Mouse (Mus musculus) neural tube, embryonic 14.5 days (tissue): ENCODE data around the gene Cacna1g. TPM values are rescaled to one million over a fixed set of nuclear protein-coding genes. Genes with fewer than 3 reads are reported as not detected.
"Not testable (repeated sequence)": the region's sequence is repeated elsewhere in the genome, so short reads cannot be mapped to it uniquely, and the experiment has no call there.

Experiments
- ATAC-seq: fragments of 200-750 bp; cut with Nextera tagmentation; 2 replicates; pipeline ENCODE4 v1.8.0; 2017; ENCODE audit warnings: low read depth, mild to moderate bottlenecking, moderate TSS enrichment, moderate library complexity
- H3K27ac ChIP-seq: fragments of 300-500 bp; sonication (generic); 2 replicates; pipeline ENCODE4 v1.5.1; 2014; ENCODE audit warnings: low read depth, mild to moderate bottlenecking, control low read depth, low read length, moderate library complexity, mixed read lengths
- H3K27me3 ChIP-seq: fragments of 300-500 bp; sonication (generic); 2 replicates; pipeline ENCODE4 v1.6.1; 2014; ENCODE audit warnings: low read length; ENCODE audit not compliant: control insufficient read depth, insufficient read depth
- H3K36me3 ChIP-seq: fragments of 300-500 bp; sonication (generic); 2 replicates; pipeline ENCODE4 v1.6.1; 2014; ENCODE audit warnings: low read length, mixed read lengths; ENCODE audit not compliant: control insufficient read depth, insufficient read depth
- H3K4me1 ChIP-seq: fragments of 300-500 bp; sonication (generic); 2 replicates; pipeline ENCODE4 v1.6.1; 2014; ENCODE audit warnings: low read length; ENCODE audit not compliant: control insufficient read depth, insufficient read depth
- H3K4me2 ChIP-seq: fragments of 300-500 bp; sonication (generic); 2 replicates; pipeline ENCODE4 v1.6.1; 2014; ENCODE audit warnings: mild to moderate bottlenecking, low read depth, low read length, control low read depth
- H3K4me3 ChIP-seq: fragments of 300-500 bp; sonication (generic); 2 replicates; pipeline ENCODE4 v1.5.1; 2014; ENCODE audit warnings: low read depth, low read length, control low read depth, mixed read lengths
- H3K9ac ChIP-seq: fragments of 300-500 bp; sonication (generic); replicated peaks from 2 replicates; pipeline ENCODE4 v1.6.1; 2014; ENCODE audit warnings: low read depth, mild to moderate bottlenecking, control low read depth, low read length, mixed read lengths
- H3K9me3 ChIP-seq: fragments of 300-500 bp; sonication (generic); 2 replicates; pipeline ENCODE4 v1.6.1; 2016; ENCODE audit warnings: low read length; ENCODE audit not compliant: control insufficient read depth
- WGBS: fragments of 180-500 bp; shearing (Covaris S2); extraction: QIAGEN DNeasy Blood & Tissue Kit; methylation state at CpG from one replicate; pipeline ENCODE4 v1.1.7; 2014; 5-methylcytosine and 5-hydroxymethylcytosine counted together
- polyA plus RNA-seq: library from polyadenylated mRNA; unstranded; fragments of >200 nt; fragmentation: Nextera tagmentation; extraction: Ambion mirVana; gene quantifications from 2 replicates; pipeline ENCODE4 v1.2.1, GENCODE M21; 2014

The Cacna1g gene
- polyA plus RNA-seq, 1 experiment from 2014 or later = 22.5 TPM

GRCm38 (mm10) chr11:94393490-94393889, 80.5 kb downstream of the Cacna1g start:
- H3K4me3 ChIP-seq, H3K27me3 ChIP-seq, H3K9me3 ChIP-seq, H3K4me1 ChIP-seq, H3K27ac ChIP-seq, H3K4me2 ChIP-seq, ATAC-seq, H3K9ac ChIP-seq, H3K36me3 ChIP-seq: not testable (repeated sequence)
- 89% methylated on average over 4 of the region's 4 CpGs for WGBS

DNA sequence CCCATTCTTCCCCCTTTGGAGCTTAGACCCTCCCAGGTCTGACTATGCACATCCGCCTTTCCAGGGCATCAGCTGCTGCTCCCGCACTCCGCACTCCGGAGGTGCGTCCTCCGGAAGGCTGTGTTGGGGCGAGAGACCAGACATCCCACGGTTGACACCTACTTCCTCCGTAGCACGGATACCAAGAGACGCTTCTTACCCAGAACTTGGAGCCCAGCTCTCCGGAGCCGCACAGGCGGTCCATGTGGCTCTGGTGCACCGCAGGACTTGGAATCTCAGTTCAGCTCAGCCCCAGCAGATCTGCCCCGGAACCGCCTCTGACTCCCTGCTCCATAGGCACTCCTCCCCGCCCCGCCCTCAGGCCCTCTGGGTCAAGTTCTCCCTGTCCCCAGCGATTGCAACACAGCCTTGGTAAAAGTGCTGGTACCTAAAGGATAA, 81.3 kb downstream of the Cacna1g start, which contains the start of gene Abcc3:
TSS of gene Abcc3 (minus strand) at position 326 of the 438 bp plus-strand sequence.
- ATAC-seq = no peak
- H3K4me2 ChIP-seq = no peak within 1 kb of the TSS; the same call in 1 of the 2 replicates
- no peaks in the 10 kb centered on the region for H3K27me3 ChIP-seq
- no peaks in the 10 kb centered on the region for H3K36me3 ChIP-seq
- no peaks in the 10 kb centered on the region for H3K9me3 ChIP-seq
- H3K4me3 ChIP-seq = peak within 1 kb of the TSS; percentile 6; the same call in 1 of the 2 replicates
- H3K4me1 ChIP-seq = no peaks in the 10 kb centered on the region
- no peak within 1 kb of the TSS for H3K9ac ChIP-seq
- no peak within 1 kb of the TSS for H3K27ac ChIP-seq
- 15% methylated on average over 20 of the region's 20 CpGs for WGBS

GRCm38 (mm10) chr11:94391661-94392060, 82.3 kb downstream of the Cacna1g start:
- 91% methylated on average over 10 of the region's 10 CpGs for WGBS
- no peaks in the 10 kb centered on the region for H3K36me3 ChIP-seq
- no peaks in the 10 kb centered on the region for H3K9me3 ChIP-seq
- no peak overlapping the region for H3K4me2 ChIP-seq
- H3K27me3 ChIP-seq = no peaks in the 10 kb centered on the region
- no peak overlapping the region for H3K4me3 ChIP-seq
- ATAC-seq = no peak
- no peak overlapping the region for H3K9ac ChIP-seq
- H3K27ac ChIP-seq = no peak overlapping the region
- H3K4me1 ChIP-seq = no peaks in the 10 kb centered on the region

DNA sequence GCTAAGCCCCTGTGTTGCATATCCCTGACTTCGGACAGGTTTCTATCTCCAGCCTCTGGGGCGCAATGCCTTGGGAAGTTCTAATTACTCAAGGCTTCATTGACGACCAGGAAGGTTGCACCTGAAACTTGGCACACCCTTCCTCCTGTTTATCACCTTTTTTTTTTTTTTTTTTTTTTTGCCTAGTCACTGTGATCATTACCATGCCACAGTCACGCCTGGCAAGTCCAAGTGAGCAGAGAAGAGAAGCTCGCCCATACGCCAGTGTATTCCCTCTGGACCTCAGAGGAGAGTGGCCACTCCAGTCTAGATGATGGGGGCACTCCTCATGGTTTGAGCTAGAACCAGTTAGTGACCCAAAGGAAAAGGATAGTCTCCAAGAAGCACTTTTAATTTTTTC, 83.2 kb downstream of the Cacna1g start:
- H3K4me3 ChIP-seq = no peak overlapping the region
- 90% methylated on average over 6 of the region's 6 CpGs for WGBS
- no peaks in the 10 kb centered on the region for H3K9me3 ChIP-seq
- H3K27me3 ChIP-seq = no peaks in the 10 kb centered on the region
- no peak overlapping the region for H3K27ac ChIP-seq
- no peak overlapping the region for H3K9ac ChIP-seq
- 0 out of 2 replicates have a peak, but pooled peaks cover 4% of the 10 kb centered on the region for H3K4me1 ChIP-seq
- no peak for ATAC-seq
- H3K36me3 ChIP-seq = no peaks in the 10 kb centered on the region
- no peak overlapping the region for H3K4me2 ChIP-seq

GRCm38 (mm10) chr11:94389724-94390396, 84.1 kb downstream of the Cacna1g start:
- Histone ChIP-seq H3K27me3 (no peaks in the 10 kb centered on the region), H3K36me3 (no peaks in the 10 kb centered on the region), H3K4me2 (no peak overlapping the region)

GRCm38 (mm10) chr11:94389021-94389420, 85.0 kb downstream of the Cacna1g start:
- Histone ChIP-seq H3K4me3 (no peak overlapping the region), H3K9me3 (no peaks in the 10 kb centered on the region), H3K27me3 (no peaks in the 10 kb centered on the region), H3K4me2 (no peak overlapping the region), H3K36me3 (no peaks in the 10 kb centered on the region), H3K9ac (no peak overlapping the region), H3K4me1 (0 out of 2 replicates have a peak, but pooled peaks cover 4% of the 10 kb centered on the region), H3K27ac (no peak overlapping the region)
- no peak for ATAC-seq
- WGBS = 87% methylated on average over 4 of the region's 4 CpGs

More at GRCm38 (mm10) chr11:94389724-94390396, 84.1 kb downstream of the Cacna1g start:
- Histone ChIP-seq H3K9me3 (no peaks in the 10 kb centered on the region), H3K27ac (no peak overlapping the region), H3K4me3 (no peak overlapping the region), H3K4me1 (0 out of 2 replicates have a peak, but pooled peaks cover 4% of the 10 kb centered on the region), H3K9ac (no peak overlapping the region)
- ATAC-seq = no peak
- 76% methylated on average over 6 of the region's 6 CpGs for WGBS

GRCm38 (mm10) chr11:94387756-94388155, 86.2 kb downstream of the Cacna1g start:
- 87% methylated on average over 4 of the region's 4 CpGs for WGBS
- no peak overlapping the region for H3K4me2 ChIP-seq
- no peak for ATAC-seq
- H3K9ac ChIP-seq = no peak overlapping the region
- H3K27ac ChIP-seq = no peak overlapping the region
- H3K4me1 ChIP-seq = 0 out of 2 replicates have a peak, but pooled peaks cover 4% of the 10 kb centered on the region
- no peaks in the 10 kb centered on the region for H3K36me3 ChIP-seq
- H3K4me3 ChIP-seq = no peak overlapping the region
- no peaks in the 10 kb centered on the region for H3K27me3 ChIP-seq
- no peaks in the 10 kb centered on the region for H3K9me3 ChIP-seq

DNA sequence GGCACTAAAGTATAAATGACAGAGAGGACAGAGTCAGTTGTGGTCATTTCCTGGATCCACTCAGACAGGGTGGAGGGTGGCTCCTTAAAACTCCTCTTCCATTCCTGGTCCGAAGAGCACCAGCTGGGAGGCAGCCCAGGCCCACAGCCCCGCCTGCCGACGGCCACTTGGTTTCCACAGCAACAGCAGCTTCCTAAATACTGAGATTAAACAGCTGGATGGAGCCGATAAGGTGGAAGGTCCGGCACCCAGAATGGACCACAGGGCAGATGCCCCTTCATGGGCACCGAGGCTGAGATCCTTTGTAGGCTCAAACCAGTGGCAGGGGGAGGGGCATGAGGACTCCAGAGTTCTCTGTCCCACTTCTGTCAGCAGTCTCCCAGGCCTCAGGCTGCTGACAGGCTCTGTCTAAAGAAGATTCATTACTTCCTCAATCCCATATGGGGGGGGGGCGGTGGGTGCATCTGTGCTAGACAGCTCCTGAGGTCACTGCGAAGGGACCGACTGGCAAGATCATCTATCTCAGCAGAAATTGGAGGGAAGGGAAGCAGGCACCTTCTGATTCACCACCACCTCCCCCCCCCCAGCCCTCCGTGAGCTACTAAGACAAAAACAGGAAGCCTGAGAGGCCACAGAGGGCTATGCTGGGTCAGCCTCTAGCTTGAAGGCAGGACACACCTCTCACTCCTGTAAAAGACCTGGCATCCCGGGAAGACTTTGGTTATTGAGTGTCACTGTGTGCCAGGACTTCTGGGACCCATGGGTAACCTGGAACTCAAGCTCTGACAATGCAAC, 87.8 kb downstream of the Cacna1g start:
- ATAC-seq = no peak
- H3K9ac ChIP-seq = no peak overlapping the region
- H3K9me3 ChIP-seq = no peaks in the 10 kb centered on the region
- 0 out of 2 replicates have a peak, but pooled peaks cover 4% of the 10 kb centered on the region for H3K4me1 ChIP-seq
- no peak overlapping the region for H3K27ac ChIP-seq
- WGBS = 8% methylated on average over 12 of the region's 12 CpGs
- H3K36me3 ChIP-seq = no peaks in the 10 kb centered on the region
- H3K4me3 ChIP-seq = no peak overlapping the region
- H3K27me3 ChIP-seq = no peaks in the 10 kb centered on the region
- H3K4me2 ChIP-seq = no peak overlapping the region

DNA sequence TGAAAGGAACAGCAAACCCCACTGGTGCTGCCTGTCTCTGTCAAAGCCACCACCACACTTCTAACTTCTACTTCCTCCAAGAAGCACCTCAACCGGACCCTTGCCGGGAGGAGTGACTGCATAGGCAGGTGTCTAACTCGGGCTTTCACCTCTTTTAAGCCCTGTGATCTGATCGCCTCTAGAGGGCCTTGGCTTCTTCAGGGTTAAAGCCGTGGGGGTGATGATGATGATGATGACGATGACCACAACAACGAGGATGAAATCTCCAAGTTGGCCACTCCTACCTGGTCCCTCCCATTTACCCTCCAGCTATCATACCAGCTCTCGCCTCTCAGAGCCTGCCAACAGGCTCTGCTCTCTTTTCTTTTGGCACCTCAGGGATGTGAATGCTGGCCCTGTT, 94.3 kb downstream of the Cacna1g start:
- Histone ChIP-seq H3K27ac (no peak overlapping the region), H3K36me3 (no peaks in the 10 kb centered on the region), H3K9me3 (no peaks in the 10 kb centered on the region), H3K4me3 (no peak overlapping the region), H3K27me3 (no peaks in the 10 kb centered on the region), H3K4me2 (no peak overlapping the region), H3K9ac (no peak overlapping the region), H3K4me1 (no peaks in the 10 kb centered on the region)
- WGBS = 79% methylated on average over 8 of the region's 8 CpGs
- ATAC-seq = no peak
